Mouse (Mus musculus) spleen, adult 2 months (tissue): ENCODE data around the gene 1700003E16Rik.

Source experiments
- CTCF ChIP-seq: fragments of 200-500 bp; IDR thresholded peaks from 2 replicates; pipeline ENCODE4 v1.5.1; 2011; ENCODE audit warnings: mild to moderate bottlenecking, inconsistent platforms; ENCODE audit not compliant: insufficient read depth, insufficient read length, insufficient replicate concordance; ENCODE audit errors: extremely low read depth
- POLR2A ChIP-seq: fragments of 200-500 bp; IDR thresholded peaks from 2 replicates; pipeline ENCODE4 v1.6.1; 2011; ENCODE audit warnings: low read depth, low read length, inconsistent platforms

GRCm38 (mm10) chr6:83162701-83163100 is 6.5 kb downstream of the 1700003E16Rik start:
- TF ChIP-seq POLR2A (no peak), CTCF (peak; percentile 38; the same call in 1 of the 2 replicates)
